Mouse (Mus musculus) small intestine, adult 2 months (tissue): Measurements from ENCODE around the gene Foxj2.

Experiments
- CTCF ChIP-seq: fragments of 200-500 bp; IDR thresholded peaks from 2 replicates; pipeline ENCODE4 v1.5.1; 2012; ENCODE audit warnings: low read depth, mild to moderate bottlenecking, control low read depth, inconsistent platforms, low read length, moderate library complexity, mixed read lengths; ENCODE audit not compliant: insufficient replicate concordance, insufficient read length; ENCODE audit errors: extremely low read depth
- POLR2A ChIP-seq: fragments of 200-500 bp; IDR thresholded peaks from 2 replicates; pipeline ENCODE4 v1.6.1; 2012; ENCODE audit warnings: low read depth, mild to moderate bottlenecking, control low read depth, inconsistent platforms, low read length, moderate library complexity

DNA sequence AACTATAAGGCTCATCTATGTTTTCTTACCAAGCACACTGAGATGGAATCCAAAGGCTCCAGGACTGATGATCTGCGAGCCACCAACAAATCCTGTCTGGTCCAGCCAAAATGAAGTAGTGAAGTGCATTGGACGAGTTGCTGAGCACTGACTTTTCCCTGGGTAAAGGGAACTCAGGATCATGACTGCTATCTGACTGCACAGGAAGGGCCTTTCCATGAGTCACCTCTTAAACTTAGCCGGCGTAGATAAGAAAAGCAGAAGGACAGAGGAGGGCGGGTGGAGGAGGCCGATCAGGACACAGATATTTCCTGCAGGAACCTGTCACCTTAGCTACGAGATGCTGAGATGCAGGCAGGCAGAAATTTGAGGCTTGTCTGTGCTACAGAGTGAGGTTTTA is 36.2 kb downstream of the Foxj2 start, which contains the start of gene C3ar1:
- no peak for TF ChIP-seq CTCF
- TF ChIP-seq POLR2A, result no peak
